Mouse (Mus musculus) liver, embryonic 11.5 days (tissue): ENCODE results near the gene Rictor. TPM values are rescaled to one million over a fixed set of nuclear protein-coding genes. Genes with fewer than 3 reads are reported as not detected.

ENCODE experiments used
- ATAC-seq: fragments of 200-750 bp; cut with Nextera tagmentation; replicated peaks from 2 replicates; pipeline ENCODE4 v1.8.0; 2017; ENCODE audit warnings: moderate number of reproducible peaks, mild to moderate bottlenecking, moderate TSS enrichment, moderate library complexity; ENCODE audit not compliant: low FRiP score
- DNase-seq: peaks from one replicate; pipeline ENCODE4 v3.0.0-alpha.2; 2017; ENCODE audit warnings: low spot score
- H3K27ac ChIP-seq: fragments of 300-500 bp; sonication (generic); 2 replicates; pipeline ENCODE4 v1.5.1; 2014; ENCODE audit warnings: mild to moderate bottlenecking, low read depth, low read length, control low read depth
- H3K27me3 ChIP-seq: fragments of 300-500 bp; sonication (generic); replicated peaks from 2 replicates; pipeline ENCODE4 v1.6.1; 2014; ENCODE audit warnings: low read length, mixed read lengths; ENCODE audit not compliant: control insufficient read depth, insufficient read depth
- H3K36me3 ChIP-seq: fragments of 300-500 bp; sonication (generic); 2 replicates; pipeline ENCODE4 v1.6.1; 2014; ENCODE audit warnings: mild to moderate bottlenecking, low read length, moderate library complexity, mixed read lengths; ENCODE audit not compliant: control insufficient read depth, insufficient read depth
- H3K4me1 ChIP-seq: fragments of 300-500 bp; sonication (generic); replicated peaks from 2 replicates; pipeline ENCODE4 v1.6.1; 2014; ENCODE audit warnings: low read length, mixed read lengths; ENCODE audit not compliant: control insufficient read depth, insufficient read depth
- H3K4me2 ChIP-seq: fragments of 300-500 bp; sonication (generic); 2 replicates; pipeline ENCODE4 v1.6.1; 2014; ENCODE audit warnings: mild to moderate bottlenecking, control low read depth, moderate library complexity
- H3K4me3 ChIP-seq: fragments of 300-500 bp; sonication (generic); 2 replicates; pipeline ENCODE4 v1.5.1; 2014; ENCODE audit warnings: low read depth, low read length, control low read depth
- H3K9ac ChIP-seq: fragments of 300-500 bp; sonication (generic); 2 replicates; pipeline ENCODE4 v1.6.1; 2014; ENCODE audit warnings: low read depth, low read length, control low read depth
- H3K9me3 ChIP-seq: fragments of 300-500 bp; sonication (generic); 2 replicates; pipeline ENCODE4 v1.6.1; 2016; ENCODE audit warnings: low read length, inconsistent platforms, mixed read lengths; ENCODE audit not compliant: control insufficient read depth
- WGBS: fragments of 180-500 bp; shearing (Covaris S2); extraction: QIAGEN DNeasy Blood & Tissue Kit; methylation state at CpG from one replicate; pipeline ENCODE4 v1.1.7; 2014; 5-methylcytosine and 5-hydroxymethylcytosine counted together
- polyA plus RNA-seq: library from polyadenylated mRNA; unstranded; fragments of >200 nt; fragmentation: Nextera tagmentation; extraction: Ambion mirVana; gene quantifications from 2 replicates; pipeline ENCODE4 v1.2.1, GENCODE M21; 2014

Rictor gene
- 31.6 and 33.3 TPM in 2 replicates for polyA plus RNA-seq

GRCm38 (mm10) chr15:6707936-6708525, at the start of gene Rictor:
TSS of gene Rictor (plus strand) at chr15:6708379.
- WGBS = under 1% methylated on average over 48 of the region's 82 CpGs
- ATAC-seq = peak; percentile 76

DNA sequence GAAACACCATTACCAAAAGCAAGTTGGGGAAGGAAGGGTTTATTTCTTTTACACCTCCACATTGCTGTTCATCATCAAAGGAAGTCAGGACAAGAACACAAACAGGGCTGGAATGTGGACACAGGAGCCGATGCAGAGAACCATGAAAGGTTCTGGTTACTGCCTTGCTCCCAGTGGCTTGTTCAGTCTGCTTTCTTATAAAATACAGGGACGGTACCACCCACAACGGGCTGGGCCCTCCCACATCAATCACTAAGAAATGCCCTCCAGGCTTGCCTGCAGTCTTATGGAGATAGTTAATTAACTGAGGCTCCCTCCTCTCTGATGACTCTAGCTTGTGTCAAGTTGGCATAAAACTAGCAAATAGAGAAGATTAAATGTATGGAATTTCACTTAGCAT, 46.2 kb upstream of the Rictor start:
- DNase-seq = no peak
- H3K4me1 ChIP-seq = 0 out of 2 replicates have a peak, but pooled peaks cover 6% of the 10 kb centered on the region
- H3K27me3 ChIP-seq = no peaks in the 10 kb centered on the region
- H3K27ac ChIP-seq = no peak overlapping the region
- H3K4me3 ChIP-seq = no peak overlapping the region
- 76% methylated on average over 3 of the region's 3 CpGs for WGBS
- H3K9me3 ChIP-seq = no peaks in the 10 kb centered on the region
- no peak for ATAC-seq
- H3K4me2 ChIP-seq = no peak overlapping the region
- no peak overlapping the region for H3K9ac ChIP-seq
- H3K36me3 ChIP-seq = no peaks in the 10 kb centered on the region

More at GRCm38 (mm10) chr15:6707936-6708525, at the start of gene Rictor:
- peak within 1 kb of the TSS; percentile 69 for H3K4me2 ChIP-seq
- no peaks in the 10 kb centered on the region for H3K27me3 ChIP-seq
- DNase-seq = peak; percentile 90
- peak within 1 kb of the TSS; percentile 96 for H3K9ac ChIP-seq
- peaks cover 31% of the 10 kb centered on the region for H3K4me1 ChIP-seq
- H3K4me3 ChIP-seq = peak within 1 kb of the TSS; percentile 94
- no peaks in the 10 kb centered on the region for H3K36me3 ChIP-seq
- peak within 1 kb of the TSS; percentile 93 for H3K27ac ChIP-seq
- no peaks in the 10 kb centered on the region for H3K9me3 ChIP-seq

- DNase-seq (no peak), ATAC-seq (no peak)
- H3K36me3 ChIP-seq = no peaks in the 10 kb centered on the region
- no peak overlapping the region for H3K4me2 ChIP-seq
- H3K27me3 ChIP-seq = no peaks in the 10 kb centered on the region
- H3K4me3 ChIP-seq = no peak overlapping the region
- H3K9ac ChIP-seq = no peak overlapping the region
- H3K27ac ChIP-seq = no peak overlapping the region
- H3K9me3 ChIP-seq = no peaks in the 10 kb centered on the region
- peaks cover 8% of the 10 kb centered on the region for H3K4me1 ChIP-seq
- WGBS = 72% methylated on average over 7 of the region's 7 CpGs
Observed at GRCm38 (mm10) chr15:6663991-6664390, 44.2 kb upstream of the Rictor start.

- no peak overlapping the region for H3K4me3 ChIP-seq
- ATAC-seq (0 out of 2 replicates have a peak, but pooled peaks have one; percentile 12), DNase-seq (no peak)
- 48% methylated on average over 5 of the region's 5 CpGs for WGBS
- no peak overlapping the region for H3K4me2 ChIP-seq
- no peak overlapping the region for H3K9ac ChIP-seq
- H3K27ac ChIP-seq = no peak overlapping the region
- H3K4me1 ChIP-seq = peaks cover 13% of the 10 kb centered on the region
- H3K9me3 ChIP-seq = no peaks in the 10 kb centered on the region
- H3K27me3 ChIP-seq = no peaks in the 10 kb centered on the region
- no peaks in the 10 kb centered on the region for H3K36me3 ChIP-seq
Observed at GRCm38 (mm10) chr15:6666072-6666471, 42.1 kb upstream of the Rictor start.

GRCm38 (mm10) chr15:6668793-6669437, 39.3 kb upstream of the Rictor start:
- DNase-seq (no peak), ATAC-seq (peak; percentile 60)
- H3K4me2 ChIP-seq = peak overlapping the region; percentile 27
- no peaks in the 10 kb centered on the region for H3K36me3 ChIP-seq
- 24% methylated on average over 14 of the region's 14 CpGs for WGBS
- no peak overlapping the region for H3K27ac ChIP-seq
- H3K9me3 ChIP-seq = no peaks in the 10 kb centered on the region
- H3K4me3 ChIP-seq = no peak overlapping the region
- H3K27me3 ChIP-seq = no peaks in the 10 kb centered on the region
- H3K4me1 ChIP-seq = peaks cover 13% of the 10 kb centered on the region
- H3K9ac ChIP-seq = 0 out of 2 replicates have a peak overlapping the region, but pooled peaks have one; percentile 20

DNA sequence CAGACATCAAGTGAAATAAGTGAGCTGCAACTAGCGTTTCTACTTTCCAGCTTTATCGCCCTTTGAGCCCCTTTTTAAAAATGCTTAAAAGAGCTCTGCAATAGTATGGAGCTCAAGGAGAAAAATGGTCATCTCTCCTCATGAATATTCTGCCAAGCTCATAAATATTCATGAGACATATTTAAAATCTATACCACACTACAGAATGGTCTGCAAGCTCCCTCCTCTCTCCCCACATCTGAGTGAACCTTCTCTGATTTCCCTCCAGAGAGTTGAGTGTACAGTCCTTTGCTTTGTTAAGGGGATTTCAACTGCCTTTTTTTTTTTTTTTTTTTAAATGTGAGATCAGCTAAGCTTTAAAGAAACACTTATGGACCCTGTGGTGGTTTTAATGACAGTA, 29.7 kb upstream of the Rictor start:
- Histone ChIP-seq H3K9me3 (no peaks in the 10 kb centered on the region), H3K36me3 (no peaks in the 10 kb centered on the region), H3K4me2 (no peak overlapping the region), H3K4me1 (no peaks in the 10 kb centered on the region), H3K27ac (no peak overlapping the region), H3K9ac (no peak overlapping the region), H3K27me3 (no peaks in the 10 kb centered on the region), H3K4me3 (no peak overlapping the region)
- DNase-seq (no peak), ATAC-seq (no peak)
- WGBS = 77% methylated on average over 2 of the region's 2 CpGs

DNA sequence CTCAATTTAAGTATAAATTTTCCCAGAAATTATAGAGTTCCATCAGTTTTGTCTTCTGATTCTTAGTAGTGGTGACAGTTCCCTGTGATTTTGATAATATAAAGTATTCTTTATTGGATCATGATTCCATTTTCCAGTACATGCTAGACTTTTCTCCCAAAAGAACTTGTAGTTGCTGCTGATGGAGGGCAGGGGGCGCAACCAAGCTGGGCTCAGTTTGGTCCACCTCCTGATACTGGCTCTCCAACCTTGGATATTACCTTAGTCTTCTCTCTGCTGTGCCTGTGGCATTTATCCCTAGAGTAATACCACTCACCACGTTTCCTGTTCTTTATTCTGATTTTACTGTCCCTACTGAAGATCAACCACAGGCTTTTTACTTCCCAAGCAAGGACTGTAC, 6.0 kb upstream of the Rictor start:
- no peaks in the 10 kb centered on the region for H3K9me3 ChIP-seq
- no peaks in the 10 kb centered on the region for H3K27me3 ChIP-seq
- no peak for ATAC-seq
- H3K9ac ChIP-seq = no peak overlapping the region
- H3K4me1 ChIP-seq = peaks cover 7% of the 10 kb centered on the region
- no peak overlapping the region for H3K27ac ChIP-seq
- no peak overlapping the region for H3K4me3 ChIP-seq
- no peak for DNase-seq
- H3K36me3 ChIP-seq = no peaks in the 10 kb centered on the region
- no peak overlapping the region for H3K4me2 ChIP-seq
- WGBS = 63% methylated on average over 2 of the region's 2 CpGs

DNA sequence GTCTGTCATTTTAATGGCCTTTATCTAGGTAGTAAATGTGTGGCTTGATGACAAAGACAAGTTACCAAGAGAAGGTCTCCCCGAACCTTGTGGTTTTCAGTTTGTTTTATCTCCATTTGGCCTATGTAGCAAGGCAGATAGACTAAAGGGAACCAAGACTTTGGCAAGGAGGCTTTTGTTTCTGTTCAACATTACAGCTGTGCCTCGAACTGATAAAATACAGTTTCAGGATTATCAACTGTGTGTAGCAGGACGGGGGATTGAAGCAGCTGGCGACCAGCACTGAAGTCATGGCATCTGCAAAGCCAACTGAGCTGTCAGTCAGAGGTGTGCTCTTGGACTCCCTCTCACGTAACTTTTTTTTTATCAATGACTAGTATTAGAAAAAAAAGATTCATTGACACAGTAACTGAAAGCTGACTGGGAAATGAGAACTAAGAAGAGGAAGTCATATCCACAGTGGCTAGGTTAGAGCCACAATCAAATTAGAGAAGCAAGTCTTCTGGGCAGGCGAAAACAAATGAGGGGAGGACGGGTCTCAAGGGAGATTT, 2.8 kb upstream of the Rictor start:
- Histone ChIP-seq H3K4me1 (peaks cover 15% of the 10 kb centered on the region), H3K4me2 (peak overlapping the region; percentile 51), H3K27ac (peak overlapping the region; percentile 56), H3K27me3 (no peaks in the 10 kb centered on the region), H3K9ac (no peak overlapping the region), H3K9me3 (no peaks in the 10 kb centered on the region), H3K4me3 (no peak overlapping the region), H3K36me3 (no peaks in the 10 kb centered on the region)
- WGBS = 21% methylated on average over 7 of the region's 7 CpGs
- ATAC-seq = peak; percentile 82
- no peak for DNase-seq
